Mouse (Mus musculus): ENCODE measurements around the gene Prr32.

Gene Prr32

DNA sequence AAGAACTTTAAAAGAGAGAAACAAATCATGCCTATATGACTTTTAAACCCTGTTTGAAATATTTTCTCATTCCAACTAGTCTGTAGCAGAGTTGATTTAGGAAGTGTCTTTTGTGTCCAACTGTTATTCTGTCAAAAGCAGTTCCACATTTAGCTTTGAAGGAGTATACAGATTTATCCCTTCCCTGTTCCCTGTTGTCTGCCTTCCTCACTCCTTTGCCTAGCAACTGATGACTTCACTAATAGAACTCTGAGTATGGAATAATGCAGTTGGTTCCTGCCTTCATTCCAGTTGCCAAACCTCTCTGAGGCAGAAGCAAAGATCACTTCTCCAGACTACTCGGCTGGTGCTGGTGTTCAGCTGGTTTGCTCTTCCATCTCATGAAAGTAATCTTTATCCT, at the start of gene Prr32:
Prr32 (plus strand) TSS at position 301 of the 400 bp plus-strand sequence.
- no peak for DNase-seq (ENCODE audit: low read depth, low spot score)

All from c-Kit-negative CD71-positive TER-119-positive erythroid progenitor cells, embryonic 14.5 days (primary cell).